Mouse (Mus musculus): ENCODE measurements around the gene Phtf2. TPM values are rescaled to one million over a fixed set of nuclear protein-coding genes. Genes with fewer than 3 reads are reported as not detected.

Gene Phtf2
- 6.6 and 6.7 TPM in 2 replicates for polyA plus RNA-seq (2015; fragmentation: Nextera tagmentation; extraction: Ambion mirVana)

DNA sequence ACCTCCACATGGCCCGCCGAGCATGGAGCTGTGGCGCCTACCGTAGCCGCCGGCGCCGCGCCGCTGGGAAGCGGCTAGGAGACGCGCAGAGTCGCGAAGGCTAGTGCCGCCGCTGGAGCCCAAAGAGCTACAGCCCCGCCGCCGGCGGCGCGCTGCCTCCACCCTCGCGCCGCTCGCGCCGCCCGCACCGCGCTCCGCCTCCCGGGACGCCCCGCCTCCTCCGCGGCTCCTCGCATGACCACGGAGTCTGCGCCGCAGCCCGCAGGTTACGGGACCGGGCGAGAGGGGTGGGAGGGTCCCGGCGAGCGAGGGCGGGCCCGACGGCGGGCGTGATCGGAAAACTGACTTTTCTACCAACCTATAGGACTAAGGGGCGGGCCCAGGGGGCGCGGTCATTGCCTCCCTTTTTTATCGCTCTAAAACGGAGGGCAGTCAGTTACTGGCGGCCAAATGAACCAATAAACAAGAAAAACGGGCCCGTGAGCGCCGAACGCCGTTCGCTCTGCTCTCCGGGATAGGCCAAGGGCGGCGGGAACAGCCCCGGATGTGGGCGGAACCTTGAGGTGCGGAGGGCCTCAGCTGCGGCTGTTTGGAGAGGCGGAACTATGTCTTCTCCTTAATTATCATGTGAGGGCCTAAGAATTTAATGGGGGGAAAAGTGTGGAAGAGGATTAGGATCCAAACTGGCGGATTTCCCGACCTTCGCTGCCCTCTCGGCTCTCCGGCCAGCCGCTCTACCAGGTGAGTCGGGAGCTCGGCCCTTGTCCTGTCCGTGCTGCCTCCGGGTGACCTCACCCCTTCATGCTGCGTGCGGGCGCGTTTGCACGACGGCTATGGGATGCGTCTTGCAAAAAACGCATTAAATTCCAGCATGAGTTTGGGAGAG, at the start of gene Phtf2, which contains the start of gene Tmem60:
TSS of gene Phtf2 (minus strand) at position 210 of the 886 bp plus-strand sequence.
TSS of gene Tmem60 (plus strand) at position 277 of the 886 bp plus-strand sequence.

Other genes with a start within 250 kb of the Phtf2 start
- gene Tmem60, start 67 bp upstream of the Phtf2 start, polyA plus RNA-seq (2015; fragmentation: Nextera tagmentation; extraction: Ambion mirVana): 59.2 and 62.0 TPM in 2 replicates
- 12.9 and 13.2 TPM in 2 replicates for gene Rsbn1l, start 74.3 kb upstream of the Phtf2 start, polyA plus RNA-seq (2015; fragmentation: Nextera tagmentation; extraction: Ambion mirVana)
- 21.1 and 26.4 TPM in 2 replicates for gene Ptpn12, start 173.8 kb upstream of the Phtf2 start, polyA plus RNA-seq (2015; fragmentation: Nextera tagmentation; extraction: Ambion mirVana)